Mouse (Mus musculus) ES-CJ7 (cell line): Measurements from ENCODE around the gene Phldb2.

Experiments
- DNase-seq: peaks from one replicate; pipeline ENCODE4 v3.0.0; 2011; ENCODE audit warnings: low read depth, low spot score

Gene Phldb2

GRCm38 (mm10) chr16:45952035-45952434 lies 1.4 kb downstream of the Phldb2 start:
- no peak for DNase-seq

GRCm38 (mm10) chr16:45946335-45946734 lies 7.1 kb downstream of the Phldb2 start:
- no peak for DNase-seq

- no peak for DNase-seq
These were observed 7.7 kb downstream of the Phldb2 start for GRCm38 (mm10) chr16:45945649-45946048.

GRCm38 (mm10) chr16:45945174-45945631 lies 8.2 kb downstream of the Phldb2 start:
- no peak for DNase-seq

- DNase-seq, result no peak
These were observed 11.1 kb downstream of the Phldb2 start for GRCm38 (mm10) chr16:45942169-45942891.

GRCm38 (mm10) chr16:45940701-45941100 lies 12.7 kb downstream of the Phldb2 start:
- DNase-seq, result no peak

- DNase-seq, result peak; percentile 11
These were observed 14.0 kb downstream of the Phldb2 start for GRCm38 (mm10) chr16:45939436-45939835.

GRCm38 (mm10) chr16:45937381-45937780 lies 16.0 kb downstream of the Phldb2 start:
- no peak for DNase-seq

GRCm38 (mm10) chr16:45936521-45936920 lies 16.9 kb downstream of the Phldb2 start:
- no peak for DNase-seq

GRCm38 (mm10) chr16:45935956-45936483 lies 17.4 kb downstream of the Phldb2 start:
- peak; percentile 65 for DNase-seq

- no peak for DNase-seq
These were observed 18.5 kb downstream of the Phldb2 start for GRCm38 (mm10) chr16:45934721-45935407.

GRCm38 (mm10) chr16:45930308-45930707 lies 23.1 kb downstream of the Phldb2 start:
- no peak for DNase-seq

- no peak for DNase-seq
These were observed 25.3 kb downstream of the Phldb2 start for GRCm38 (mm10) chr16:45928090-45928489.

- DNase-seq, result no peak
These were observed 25.8 kb downstream of the Phldb2 start for GRCm38 (mm10) chr16:45927601-45928000.

GRCm38 (mm10) chr16:45926875-45927274 lies 26.5 kb downstream of the Phldb2 start:
- no peak for DNase-seq

- DNase-seq, result no peak
These were observed 29.5 kb downstream of the Phldb2 start for GRCm38 (mm10) chr16:45923731-45924424.

GRCm38 (mm10) chr16:45922546-45923229 lies 30.7 kb downstream of the Phldb2 start:
- DNase-seq, result no peak

- no peak for DNase-seq
These were observed 33.8 kb downstream of the Phldb2 start for GRCm38 (mm10) chr16:45919572-45919971.

GRCm38 (mm10) chr16:45903595-45903994 lies 49.8 kb downstream of the Phldb2 start:
- DNase-seq, result no peak

GRCm38 (mm10) chr16:45898459-45898858 lies 54.9 kb downstream of the Phldb2 start:
- no peak for DNase-seq

- no peak for DNase-seq
These were observed 56.8 kb downstream of the Phldb2 start for GRCm38 (mm10) chr16:45896587-45896986.

GRCm38 (mm10) chr16:45894998-45895397 lies 58.4 kb downstream of the Phldb2 start:
- DNase-seq, result no peak
